Mouse (Mus musculus): ENCODE data around the gene Cpa5. TPM values are rescaled to one million over a fixed set of nuclear protein-coding genes. Genes with fewer than 3 reads are reported as not detected.

Cpa5 gene
- total and polyA plus RNA-seq, 3 experiments = not detected

DNA sequence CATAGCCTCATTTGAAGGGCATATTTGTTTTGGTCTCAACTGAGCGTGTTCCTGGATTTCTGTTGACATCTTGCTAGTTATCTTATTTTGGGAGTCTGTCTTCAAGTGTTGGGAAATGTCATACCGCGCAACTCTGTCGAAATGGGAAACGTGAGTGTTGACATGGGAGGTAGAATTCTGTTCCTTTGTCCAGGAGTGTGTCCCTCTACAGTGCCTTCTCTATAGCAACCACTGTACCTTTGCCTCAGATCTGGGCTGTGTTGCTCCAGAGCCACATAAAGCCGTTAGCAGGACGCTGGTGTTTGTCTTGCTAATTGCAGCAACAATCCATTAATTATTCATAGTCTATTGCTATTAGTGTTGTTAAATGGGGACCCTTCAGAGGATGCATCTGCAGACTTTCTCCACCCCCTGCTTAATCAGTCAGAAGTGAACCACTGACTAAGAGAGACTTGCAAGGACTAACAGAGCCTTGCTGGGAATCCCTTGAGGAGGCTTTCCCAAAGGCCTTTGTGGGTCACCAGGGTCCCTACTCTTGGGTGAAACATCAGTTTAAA lies 23.8 kb upstream of the Cpa5 start:
- Histone ChIP-seq H3K9ac (ENCODE audit: control insufficient read depth, low read depth, low read length, poor library complexity, severe bottlenecking) (no peak overlapping the region), H3K4me1 (ENCODE audit: control insufficient read depth in 1 of 2, insufficient read depth in 2 of 2, low read length in 2 of 2) (peaks cover 0 to 3% of the 10 kb centered on the region in 2 experiments; a peak in 1 of 4 replicates), H3K27me3 (ENCODE audit: control insufficient read depth in 1 of 2, insufficient read depth in 2 of 2, low read length in 2 of 2) (peaks cover 2 to 3% of the 10 kb centered on the region in 2 experiments; a peak in 3 of 4 replicates), H3K4me3 (ENCODE audit: control insufficient read depth in 1 of 2, insufficient read depth in 1 of 2, low read depth in 2 of 2, low read length in 2 of 2) (no peak overlapping the region), H3K27ac (ENCODE audit: control insufficient read depth, low read depth, low read length) (no peak overlapping the region), H3K9me3 (replicated peaks; ENCODE audit: insufficient read depth, low read length) (no peaks in the 10 kb centered on the region), H3K79me2 (ENCODE audit: control insufficient read depth, insufficient read depth, low read length, poor library complexity) (no peaks in the 10 kb centered on the region), H3K36me3 (ENCODE audit: control insufficient read depth in 1 of 2, insufficient read depth in 2 of 2, low read length in 2 of 2) (no peaks in the 10 kb centered on the region)
- no peak for DNase-seq (ENCODE audit: low read depth, low spot score)
- TF ChIP-seq HCFC1 (IDR thresholded peaks at IDR 0.05; ENCODE audit: low read depth, low read length) = no peak
- TF ChIP-seq UBTF (IDR thresholded peaks at IDR 0.05; ENCODE audit: borderline replicate concordance, insufficient read depth, low read depth, low read length) = no peak
- TF ChIP-seq POLR2AphosphoS2 (IDR thresholded peaks at IDR 0.05; ENCODE audit: low read length) = no peak
- no peak for TF ChIP-seq BHLHE40 (IDR thresholded peaks at IDR 0.05; ENCODE audit: borderline replicate concordance, low read depth, low read length)
- no peak for TF ChIP-seq ELF1 (IDR thresholded peaks at IDR 0.05; ENCODE audit: low read depth, low read length)
- no peak for TF ChIP-seq TBP (IDR thresholded peaks at IDR 0.05; ENCODE audit: low read depth, low read length)
- TF ChIP-seq MYB (IDR thresholded peaks at IDR 0.05; ENCODE audit: low read depth, low read length) = no peak
- no peak for TF ChIP-seq USF2 (IDR thresholded peaks at IDR 0.05; ENCODE audit: borderline replicate concordance in 1 of 2, insufficient read depth in 1 of 2, low read depth in 1 of 2, low read length in 2 of 2)
- TF ChIP-seq TAL1 (IDR thresholded peaks at IDR 0.05; ENCODE audit: low read length) = no peak
- no peak for TF ChIP-seq ZC3H11A (IDR thresholded peaks at IDR 0.05; ENCODE audit: low read depth, low read length)
- no peak for TF ChIP-seq SIN3A (IDR thresholded peaks at IDR 0.05; ENCODE audit: low read length)
- no peak for TF ChIP-seq ZKSCAN1 (IDR thresholded peaks at IDR 0.05; ENCODE audit: low read depth, low read length)
- no peak for TF ChIP-seq CTCF (IDR thresholded peaks at IDR 0.05 in 2 of 3, conservative IDR thresholded peaks at IDR 0.05 in 1 of 3; ENCODE audit: control insufficient read depth in 1 of 3, insufficient read depth in 1 of 3, low read depth in 2 of 3, low read length in 3 of 3, poor library complexity in 1 of 3, severe bottlenecking in 1 of 3)
- TF ChIP-seq NRF1 (IDR thresholded peaks at IDR 0.05; ENCODE audit: insufficient read depth, low read depth, low read length, poor library complexity, severe bottlenecking) = no peak
- no peak for TF ChIP-seq E2F4 (IDR thresholded peaks at IDR 0.05; ENCODE audit: borderline replicate concordance, low read depth, low read length)
- TF ChIP-seq GABPA (IDR thresholded peaks at IDR 0.05; ENCODE audit: low read depth, low read length) = no peak
- TF ChIP-seq ZMIZ1 (IDR thresholded peaks at IDR 0.05; ENCODE audit: low read depth, low read length) = no peak
- no peak for TF ChIP-seq TCF12 (IDR thresholded peaks at IDR 0.05; ENCODE audit: low read depth, low read length)

DNA sequence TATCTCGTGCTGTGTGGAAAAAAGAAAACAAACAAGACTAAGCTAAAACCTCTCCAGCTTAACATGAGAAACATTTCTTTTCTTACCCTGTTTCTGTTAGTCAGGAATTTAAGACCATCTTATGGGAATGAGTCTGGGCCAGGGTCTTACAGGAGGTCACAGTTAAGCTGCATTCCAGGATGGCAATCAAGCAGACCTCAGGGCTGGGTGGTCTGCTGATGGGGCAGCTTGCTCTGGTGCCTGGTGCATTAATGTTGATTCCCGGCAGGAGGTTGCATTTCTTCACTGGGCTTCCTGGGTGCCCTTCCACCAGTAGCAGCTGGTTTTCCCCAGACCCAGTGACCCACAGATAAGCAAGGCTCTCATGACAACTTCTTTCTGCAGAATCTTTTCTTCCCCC lies 21.0 kb upstream of the Cpa5 start:
- no peak for DNase-seq (ENCODE audit: low read depth, low spot score)
- peaks cover 2 to 3% of the 10 kb centered on the region in 2 experiments; a peak in 3 of 4 replicates for H3K27me3 ChIP-seq (ENCODE audit: control insufficient read depth in 1 of 2, insufficient read depth in 2 of 2, low read length in 2 of 2)
- peaks cover 0 to 2% of the 10 kb centered on the region in 2 experiments; a peak in 2 of 4 replicates for H3K36me3 ChIP-seq (ENCODE audit: control insufficient read depth in 1 of 2, insufficient read depth in 2 of 2, low read length in 2 of 2)
- no peak overlapping the region for H3K27ac ChIP-seq (ENCODE audit: control insufficient read depth, low read depth, low read length)
- H3K79me2 ChIP-seq (ENCODE audit: control insufficient read depth, insufficient read depth, low read length, poor library complexity) = no peaks in the 10 kb centered on the region
- TF ChIP-seq NRF1 (IDR thresholded peaks at IDR 0.05; ENCODE audit: insufficient read depth, low read depth, low read length, poor library complexity, severe bottlenecking) (no peak), MAZ (IDR thresholded peaks at IDR 0.05; ENCODE audit: low read depth, low read length) (no peak), POLR2A (IDR thresholded peaks at IDR 0.05; ENCODE audit: control insufficient read depth in 1 of 2, insufficient read depth in 1 of 2, low read depth in 1 of 2, low read length in 2 of 2, poor library complexity in 1 of 2) (no peak), ZMIZ1 (IDR thresholded peaks at IDR 0.05; ENCODE audit: low read depth, low read length) (no peak), GATA1 (IDR thresholded peaks at IDR 0.05; ENCODE audit: low read depth, low read length) (no peak), ELF1 (IDR thresholded peaks at IDR 0.05; ENCODE audit: low read depth, low read length) (no peak), JUND (IDR thresholded peaks at IDR 0.05; ENCODE audit: low read depth, low read length) (no peak), RCOR1 (IDR thresholded peaks at IDR 0.05; ENCODE audit: low read depth, low read length) (no peak), ZNF384 (IDR thresholded peaks at IDR 0.05; ENCODE audit: low read depth, low read length) (no peak)
- peaks cover 0 to 10% of the 10 kb centered on the region in 2 experiments; a peak in 2 of 4 replicates for H3K4me1 ChIP-seq (ENCODE audit: control insufficient read depth in 1 of 2, insufficient read depth in 2 of 2, low read length in 2 of 2)
- no peak overlapping the region for H3K4me3 ChIP-seq (ENCODE audit: control insufficient read depth in 1 of 2, insufficient read depth in 1 of 2, low read depth in 2 of 2, low read length in 2 of 2)
- no peaks in the 10 kb centered on the region for H3K9me3 ChIP-seq (replicated peaks; ENCODE audit: insufficient read depth, low read length)
- no peak overlapping the region for H3K9ac ChIP-seq (ENCODE audit: control insufficient read depth, low read depth, low read length, poor library complexity, severe bottlenecking)
